In the genomic region with DNA sequence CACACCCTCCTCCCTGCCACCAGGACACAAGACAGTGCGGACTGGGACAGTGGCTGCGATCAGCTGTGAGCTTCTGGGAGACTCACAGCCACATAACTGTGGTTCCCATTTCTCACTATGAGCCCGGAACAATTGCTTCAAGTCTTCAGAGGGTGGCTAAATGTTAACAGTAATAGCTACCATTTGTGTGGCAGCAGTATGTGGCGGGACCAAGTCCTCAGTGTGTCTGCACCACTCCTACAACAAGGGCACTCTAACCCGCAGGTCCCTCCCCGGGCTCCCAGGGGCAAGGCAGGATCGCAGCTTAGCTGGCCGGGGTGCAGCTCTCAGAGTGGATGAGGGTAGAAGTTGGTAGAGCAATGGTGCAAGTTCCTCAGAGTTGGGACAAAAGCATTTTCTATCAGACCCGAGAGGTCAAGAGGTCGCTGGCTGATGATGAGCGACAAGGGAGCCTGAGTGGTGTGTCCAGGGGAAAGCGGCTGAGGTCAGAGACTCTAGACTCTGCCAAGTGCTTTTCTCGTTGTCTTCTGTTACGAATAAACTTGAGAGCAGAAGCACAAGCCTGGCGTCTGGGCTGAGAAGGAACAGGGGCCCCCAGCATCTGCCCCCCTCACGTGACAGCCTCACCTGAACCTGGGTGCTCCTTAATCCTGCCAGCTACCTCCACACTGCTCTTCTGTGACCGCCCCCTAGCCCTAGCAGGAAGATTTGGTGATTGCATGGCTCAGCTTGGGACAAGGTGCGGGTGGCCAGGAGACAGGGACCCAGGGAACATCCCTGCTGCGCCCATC, we compare ENCODE assay signal across 8 mouse cellular contexts.
DNase-seq lines count a peak whose midpoint lies in the region; ATAC-seq and TF ChIP-seq lines count a peak whose summit lies in the region.

No protein-coding gene starts in this region.

- H3K9ac ChIP-seq in forebrain, embryonic 13.5 days: peak overlapping the region; percentile 76
- H3K9ac ChIP-seq in intestine, postnatal 0 days (ENCODE audit: low read depth, low read length): peak overlapping the region; percentile 43
- peak overlapping the region; percentile 63 for H3K9ac ChIP-seq in lung, postnatal 0 days (replicated peaks; ENCODE audit: low read depth)

- DNase-seq in gastrocnemius, adult 2 months: peak; percentile 74
- DNase-seq in gastrocnemius, postnatal 36 days: no peak
- peak; percentile 58 for DNase-seq in NIH3T3 (ENCODE audit: low read depth)
- peak; percentile 58 for DNase-seq in lung, postnatal 0 days (ENCODE audit: low spot score)
- no peak for DNase-seq in layer of hippocampus, postnatal 25 days (ENCODE audit: extremely low spot score in 1 of 2, low spot score in 1 of 2)

- H3K9me3 ChIP-seq in forebrain, embryonic 13.5 days (replicated peaks): no peaks in the 10 kb centered on the region
- H3K9me3 ChIP-seq in intestine, postnatal 0 days (ENCODE audit: control insufficient read depth): no peaks in the 10 kb centered on the region
- H3K9me3 ChIP-seq in lung, postnatal 0 days (ENCODE audit: low read length): no peaks in the 10 kb centered on the region

- peak overlapping the region; percentile 74 for H3K4me3 ChIP-seq in gastrocnemius, adult 2 months
- peak overlapping the region; percentile 42 for H3K4me3 ChIP-seq in forebrain, embryonic 13.5 days
- peak overlapping the region; percentile 39 for H3K4me3 ChIP-seq in intestine, postnatal 0 days (ENCODE audit: low read depth, low read length)
- H3K4me3 ChIP-seq in lung, postnatal 0 days (ENCODE audit: low read depth, low read length): peak overlapping the region; percentile 35
- H3K4me3 ChIP-seq in small intestine, adult 2 months (ENCODE audit: low read depth, low read length): peak overlapping the region; percentile 57

- 0 out of 2 replicates have a peak, but pooled peaks have one; percentile 7 for TF ChIP-seq POLR2A in small intestine, adult 2 months (IDR thresholded peaks at IDR 0.05; ENCODE audit: low read depth, low read length)

- H3K4me1 ChIP-seq in forebrain, embryonic 13.5 days: peaks cover 91% of the 10 kb centered on the region
- peaks cover 25% of the 10 kb centered on the region for H3K4me1 ChIP-seq in intestine, postnatal 0 days (replicated peaks; ENCODE audit: control insufficient read depth, insufficient read depth, low read length)
- H3K4me1 ChIP-seq in lung, postnatal 0 days (ENCODE audit: insufficient read depth, low read depth, low read length): peaks cover 49% of the 10 kb centered on the region
- H3K4me1 ChIP-seq in small intestine, adult 2 months (ENCODE audit: control insufficient read depth, insufficient read depth, insufficient read length, low read length): peaks cover 31% of the 10 kb centered on the region

- ATAC-seq in forebrain, embryonic 13.5 days: peak; percentile 65
- peak; percentile 49 for ATAC-seq in intestine, postnatal 0 days
- peak; percentile 16 for ATAC-seq in lung, postnatal 0 days

- H3K27ac ChIP-seq in gastrocnemius, adult 2 months: peak overlapping the region; percentile 91
- H3K27ac ChIP-seq in forebrain, embryonic 13.5 days: peak overlapping the region; percentile 98
- H3K27ac ChIP-seq in intestine, postnatal 0 days (ENCODE audit: low read depth, low read length): peak overlapping the region; percentile 82
- H3K27ac ChIP-seq in lung, postnatal 0 days (ENCODE audit: low read length): peak overlapping the region; percentile 96
- peak overlapping the region; percentile 81 for H3K27ac ChIP-seq in small intestine, adult 2 months (ENCODE audit: insufficient read depth, low read depth, low read length)

- intact Hi-C loops in gastrocnemius, adult 2 months (cut with DNase I): loop anchor here (2.0 kb wide), 1 partner anchor 46 kb away; no protein-coding TSS in a partner anchor
- intact Hi-C loops in gastrocnemius, postnatal 36 days (cut with DNase I): loop anchor here (5.0 kb wide), 2 partner anchors 48 to 57 kb away; no protein-coding TSS in a partner anchor

- no peaks in the 10 kb centered on the region for H3K27me3 ChIP-seq in forebrain, embryonic 13.5 days
- H3K27me3 ChIP-seq in intestine, postnatal 0 days (replicated peaks; ENCODE audit: control insufficient read depth, insufficient read depth, low read length): no peaks in the 10 kb centered on the region
- H3K27me3 ChIP-seq in lung, postnatal 0 days (replicated peaks; ENCODE audit: insufficient read depth, low read length): no peaks in the 10 kb centered on the region
- H3K27me3 ChIP-seq in small intestine, adult 2 months (ENCODE audit: control insufficient read depth, insufficient read depth, low read length): no peaks in the 10 kb centered on the region

- H3K4me2 ChIP-seq in forebrain, embryonic 13.5 days: peak overlapping the region; percentile 74
- H3K4me2 ChIP-seq in intestine, postnatal 0 days (replicated peaks; ENCODE audit: low read depth): peak overlapping the region; percentile 83
- H3K4me2 ChIP-seq in lung, postnatal 0 days (replicated peaks; ENCODE audit: low read depth, low read length): peak overlapping the region; percentile 73

- TF ChIP-seq CTCF in gastrocnemius, adult 2 months (IDR thresholded peaks at IDR 0.05): no peak
- peak; percentile 38; the same call in 1 of the 2 replicates for TF ChIP-seq CTCF in intestine, postnatal 0 days (IDR thresholded peaks at IDR 0.05; ENCODE audit: low read depth)
- peak; percentile 29 for TF ChIP-seq CTCF in lung, postnatal 0 days (IDR thresholded peaks at IDR 0.05)
- TF ChIP-seq CTCF in small intestine, adult 2 months (IDR thresholded peaks at IDR 0.05; ENCODE audit: extremely low read depth, insufficient read length, insufficient replicate concordance, low read depth, low read length): no peak

- H3K36me3 ChIP-seq in forebrain, embryonic 13.5 days (ENCODE audit: poor library complexity, severe bottlenecking): peaks cover 5% of the 10 kb centered on the region; the same call in 1 of the 2 replicates
- peaks cover 11% of the 10 kb centered on the region; the same call in 1 of the 2 replicates for H3K36me3 ChIP-seq in intestine, postnatal 0 days (ENCODE audit: control insufficient read depth, insufficient read depth)
- 0 out of 2 replicates have a peak, but pooled peaks cover 4% of the 10 kb centered on the region for H3K36me3 ChIP-seq in lung, postnatal 0 days (ENCODE audit: insufficient read depth, low read length)
- H3K36me3 ChIP-seq in small intestine, adult 2 months (ENCODE audit: control insufficient read depth, insufficient read depth, low read length): peaks cover 3% of the 10 kb centered on the region; the same call in 1 of the 2 replicates

- TF ChIP-seq EP300 in lung, postnatal 0 days (IDR thresholded peaks at IDR 0.05): no peak

- 6% methylated on average over 19 of the region's 19 CpGs for WGBS in forebrain, embryonic 13.5 days
- WGBS in intestine, postnatal 0 days: 11% methylated on average over 19 of the region's 19 CpGs
- WGBS in lung, postnatal 0 days: 7% methylated on average over 19 of the region's 19 CpGs
- 5% methylated on average over 19 of the region's 19 CpGs for WGBS in small intestine, adult 2 months

Comparison
In these comparisons a context has a peak if more than half of its experiments do, and no peak if none do; other contexts are left out.
1. DNase-seq: peak in gastrocnemius, adult 2 months (single experiment), NIH3T3 (single experiment) and lung, postnatal 0 days (single experiment); none in gastrocnemius, postnatal 36 days (0 of 2) and layer of hippocampus, postnatal 25 days (0 of 2).
2. CTCF ChIP-seq: peak in intestine, postnatal 0 days (single experiment) and lung, postnatal 0 days (single experiment); none in gastrocnemius, adult 2 months (single experiment) and small intestine, adult 2 months (single experiment).
3. Peak in every context shown above with its lines, with median percentiles within 50 percentile points of each other: H3K27ac ChIP-seq, H3K4me3 ChIP-seq, ATAC-seq, H3K4me2 ChIP-seq and H3K9ac ChIP-seq.